Mouse (Mus musculus) spleen, adult 2 months (tissue): ENCODE results near the gene Itpr1. TPM values are rescaled to one million over a fixed set of nuclear protein-coding genes. Genes with fewer than 3 reads are reported as not detected.

Experiments
- DNase-seq, 2 experiments: peaks; one replicate each; pipeline versions ENCODE4 v3.0.0 to v3.0.0-alpha.2; 2012 to 2021; ENCODE audit warnings: low spot score in 2 of 2, low read depth in 1 of 2
- H3K27ac ChIP-seq: fragments of 200-500 bp; 2 replicates; pipeline ENCODE4 v1.5.1; 2012; ENCODE audit warnings: low read length, inconsistent platforms; ENCODE audit not compliant: insufficient read depth
- H3K27me3 ChIP-seq: fragments of 200-500 bp; 2 replicates; pipeline ENCODE4 v1.6.1; 2012; ENCODE audit warnings: mild to moderate bottlenecking, moderate library complexity, low read length, inconsistent platforms; ENCODE audit not compliant: control insufficient read depth, insufficient read depth
- H3K36me3 ChIP-seq: fragments of 200-500 bp; 2 replicates; pipeline ENCODE4 v1.6.1; 2012; ENCODE audit warnings: mild to moderate bottlenecking, low read length, inconsistent platforms; ENCODE audit not compliant: control insufficient read depth, insufficient read depth
- H3K4me1 ChIP-seq: fragments of 200-500 bp; 2 replicates; pipeline ENCODE4 v1.6.1; 2011; ENCODE audit warnings: inconsistent platforms; ENCODE audit not compliant: control insufficient read depth, insufficient read depth, insufficient read length
- H3K4me3 ChIP-seq: fragments of 200-500 bp; 2 replicates; pipeline ENCODE4 v1.5.1; 2011; ENCODE audit warnings: mild to moderate bottlenecking, inconsistent platforms; ENCODE audit not compliant: insufficient read depth, insufficient read length; ENCODE audit errors: extremely low read depth
- CTCF ChIP-seq: fragments of 200-500 bp; IDR thresholded peaks from 2 replicates; pipeline ENCODE4 v1.5.1; 2011; ENCODE audit warnings: mild to moderate bottlenecking, inconsistent platforms; ENCODE audit not compliant: insufficient read depth, insufficient read length, insufficient replicate concordance; ENCODE audit errors: extremely low read depth
- POLR2A ChIP-seq: fragments of 200-500 bp; IDR thresholded peaks from 2 replicates; pipeline ENCODE4 v1.6.1; 2011; ENCODE audit warnings: low read depth, low read length, inconsistent platforms
- WGBS: fragments of 180-500 bp; shearing (Covaris S2); methylation state at CpG from one replicate; pipeline ENCODE4 v1.1.7; 2018; 5-methylcytosine and 5-hydroxymethylcytosine counted together
- polyA plus RNA-seq: library from polyadenylated mRNA; depleted of rRNA; stranded (reverse); fragments of >200 nt; gene quantifications from 2 replicates; pipeline ENCODE4 v1.2.3, GENCODE M21; 2012

Gene Itpr1
- polyA plus RNA-seq, 1 experiment, result 17.9 TPM

- no peak for DNase-seq
- Histone ChIP-seq H3K36me3 (peaks cover 10% of the 10 kb centered on the region), H3K4me1 (no peaks in the 10 kb centered on the region), H3K27ac (no peak overlapping the region), H3K4me3 (no peak overlapping the region), H3K27me3 (no peaks in the 10 kb centered on the region)
- TF ChIP-seq CTCF, result no peak
- TF ChIP-seq POLR2A, result no peak
- 93% methylated on average over 1 of the region's 1 CpGs for WGBS
These were observed 303.4 kb downstream of the Itpr1 start for GRCm38 (mm10) chr6:108516248-108516647.

- no peak overlapping the region for H3K27ac ChIP-seq
- WGBS, result 61% methylated on average over 12 of the region's 12 CpGs
- peaks cover 10% of the 10 kb centered on the region for H3K36me3 ChIP-seq
- H3K4me1 ChIP-seq, result no peaks in the 10 kb centered on the region
- no peak for DNase-seq
- H3K4me3 ChIP-seq, result no peak overlapping the region
- H3K27me3 ChIP-seq, result no peaks in the 10 kb centered on the region
- TF ChIP-seq POLR2A (no peak), CTCF (no peak)
These were observed 304.5 kb downstream of the Itpr1 start for GRCm38 (mm10) chr6:108517241-108517981.

- Histone ChIP-seq H3K4me1 (no peaks in the 10 kb centered on the region), H3K27ac (no peak overlapping the region), H3K36me3 (peaks cover 10% of the 10 kb centered on the region), H3K27me3 (no peaks in the 10 kb centered on the region), H3K4me3 (no peak overlapping the region)
- DNase-seq, result no peak
- 97% methylated on average over 1 of the region's 1 CpGs for WGBS
- no peak for TF ChIP-seq POLR2A
- TF ChIP-seq CTCF, result no peak
These were observed 305.1 kb downstream of the Itpr1 start for GRCm38 (mm10) chr6:108517986-108518385.

- Histone ChIP-seq H3K4me3 (no peak overlapping the region), H3K36me3 (peaks cover 10% of the 10 kb centered on the region), H3K4me1 (no peaks in the 10 kb centered on the region), H3K27ac (no peak overlapping the region), H3K27me3 (no peaks in the 10 kb centered on the region)
- TF ChIP-seq CTCF, result no peak
- no peak for TF ChIP-seq POLR2A
- 98% methylated on average over 14 of the region's 14 CpGs for WGBS
- DNase-seq, result no peak
These were observed 305.7 kb downstream of the Itpr1 start for GRCm38 (mm10) chr6:108518552-108518951.

GRCm38 (mm10) chr6:108519327-108519726, 306.4 kb downstream of the Itpr1 start:
- Histone ChIP-seq H3K4me3 (no peak overlapping the region), H3K27me3 (no peaks in the 10 kb centered on the region), H3K36me3 (peaks cover 10% of the 10 kb centered on the region), H3K4me1 (no peaks in the 10 kb centered on the region), H3K27ac (no peak overlapping the region)
- TF ChIP-seq POLR2A (no peak), CTCF (no peak)
- DNase-seq, result no peak
- WGBS, result 92% methylated on average over 9 of the region's 9 CpGs

- no peak overlapping the region for H3K4me3 ChIP-seq
- H3K27me3 ChIP-seq, result no peaks in the 10 kb centered on the region
- DNase-seq, result no peak
- peaks cover 7% of the 10 kb centered on the region for H3K36me3 ChIP-seq
- 80% methylated on average over 16 of the region's 16 CpGs for WGBS
- no peaks in the 10 kb centered on the region; the same call in 1 of the 2 replicates for H3K4me1 ChIP-seq
- no peak overlapping the region for H3K27ac ChIP-seq
- TF ChIP-seq POLR2A (no peak), CTCF (no peak)
These were observed 311.2 kb downstream of the Itpr1 start for GRCm38 (mm10) chr6:108523956-108524616.

GRCm38 (mm10) chr6:108524617-108525010, 311.7 kb downstream of the Itpr1 start:
- no peak overlapping the region for H3K4me3 ChIP-seq
- no peaks in the 10 kb centered on the region for H3K27me3 ChIP-seq
- no peaks in the 10 kb centered on the region; the same call in 1 of the 2 replicates for H3K4me1 ChIP-seq
- no peak for TF ChIP-seq CTCF
- TF ChIP-seq POLR2A, result no peak
- WGBS, result 97% methylated on average over 10 of the region's 10 CpGs
- peaks cover 5% of the 10 kb centered on the region for H3K36me3 ChIP-seq
- no peak overlapping the region for H3K27ac ChIP-seq
- DNase-seq, result no peak
